Mouse (Mus musculus): ENCODE results near the gene Foxa1.

GRCm38 (mm10) chr12:57514552-57514951, 32.2 kb downstream of the Foxa1 start:
- no peak for TF ChIP-seq POLR2A (IDR thresholded peaks at IDR 0.05; ENCODE audit: low read depth, low read length)
- TF ChIP-seq CTCF (IDR thresholded peaks at IDR 0.05; ENCODE audit: extremely low read depth, insufficient read length, insufficient replicate concordance, low read depth, low read length), result no peak
